Mouse (Mus musculus) embryo, embryonic 11.5 days (tissue): Measurements from ENCODE around the gene Mrpl54.
"Not testable (repeated sequence)": the region's sequence is repeated elsewhere in the genome, so short reads cannot be mapped to it uniquely, and the experiment has no call there.

Source experiments
- DNase-seq: peaks from one replicate; pipeline ENCODE4 v3.0.0-alpha.2; 2012; ENCODE audit warnings: low read depth, low spot score

Mrpl54 gene

GRCm38 (mm10) chr10:81229735-81230437 is 36.8 kb downstream of the Mrpl54 start:
- no peak for DNase-seq

DNA sequence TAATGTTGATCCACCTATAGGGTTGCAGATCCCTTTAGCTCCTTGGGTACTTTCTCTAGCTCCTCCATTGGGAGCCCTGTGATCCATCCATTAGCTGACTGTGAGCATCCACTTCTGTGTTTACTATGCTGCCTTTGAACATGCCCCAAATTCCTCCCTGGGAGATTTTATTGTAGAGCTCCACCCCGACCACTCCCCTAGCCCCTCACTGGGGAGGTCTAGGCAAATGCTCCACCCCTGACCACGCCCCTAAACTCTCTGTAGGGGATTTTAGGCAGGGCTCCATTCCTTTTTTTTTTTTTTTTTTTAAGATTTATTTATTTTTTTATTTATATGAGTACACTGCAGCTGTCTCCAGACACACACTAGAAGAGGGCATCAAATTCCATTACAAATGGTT is 43.0 kb downstream of the Mrpl54 start:
- not testable (repeated sequence) for DNase-seq

- no peak for DNase-seq
Measured at GRCm38 (mm10) chr10:81221402-81222015, 45.2 kb downstream of the Mrpl54 start.

DNA sequence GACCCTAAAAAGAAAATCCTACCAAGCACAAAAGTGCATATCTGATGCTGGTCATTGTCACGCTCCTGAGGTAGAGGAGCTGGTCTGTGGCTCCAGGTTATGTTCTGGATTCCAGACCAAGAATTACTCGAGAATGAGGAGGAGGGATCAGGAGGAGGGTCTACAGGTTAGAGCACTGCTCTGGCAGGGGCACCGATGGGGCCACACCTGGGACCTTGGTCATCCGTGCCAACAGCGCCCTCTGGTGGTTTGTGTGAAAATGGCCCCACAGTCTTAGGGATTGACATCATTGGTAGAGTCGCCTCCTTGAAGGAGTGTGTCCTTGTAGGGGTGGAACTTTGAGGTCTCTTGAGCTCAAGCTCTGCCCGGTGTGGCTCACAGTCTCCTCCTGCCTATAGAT is 48.8 kb downstream of the Mrpl54 start:
- DNase-seq: no peak

DNA sequence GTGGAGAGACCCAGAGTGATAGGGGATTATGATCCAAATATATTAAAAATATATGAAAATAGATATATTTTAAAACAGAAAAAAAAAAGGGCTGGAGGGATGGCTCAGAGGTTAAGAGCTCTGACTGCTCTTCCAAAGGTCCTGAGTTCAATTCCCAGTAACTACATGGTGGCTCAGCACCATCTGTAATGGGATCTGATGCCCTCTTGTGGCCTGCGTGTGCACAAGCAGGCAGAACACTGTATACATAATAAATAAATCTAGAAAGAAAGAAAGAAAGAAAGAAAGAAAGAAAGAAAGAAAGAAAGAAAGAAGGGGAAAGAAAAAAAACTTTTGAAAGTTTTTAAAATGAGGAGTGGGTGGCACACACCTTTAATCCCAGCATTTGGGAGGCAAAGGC is 49.5 kb downstream of the Mrpl54 start:
- DNase-seq: not testable (repeated sequence)

GRCm38 (mm10) chr10:81216810-81217209 is 49.9 kb downstream of the Mrpl54 start:
- DNase-seq: no peak

- DNase-seq: no peak
Measured at GRCm38 (mm10) chr10:81216260-81216659, 50.5 kb downstream of the Mrpl54 start.
